Mouse (Mus musculus): Measurements from ENCODE around the gene Fggy.

Gene Fggy

DNA sequence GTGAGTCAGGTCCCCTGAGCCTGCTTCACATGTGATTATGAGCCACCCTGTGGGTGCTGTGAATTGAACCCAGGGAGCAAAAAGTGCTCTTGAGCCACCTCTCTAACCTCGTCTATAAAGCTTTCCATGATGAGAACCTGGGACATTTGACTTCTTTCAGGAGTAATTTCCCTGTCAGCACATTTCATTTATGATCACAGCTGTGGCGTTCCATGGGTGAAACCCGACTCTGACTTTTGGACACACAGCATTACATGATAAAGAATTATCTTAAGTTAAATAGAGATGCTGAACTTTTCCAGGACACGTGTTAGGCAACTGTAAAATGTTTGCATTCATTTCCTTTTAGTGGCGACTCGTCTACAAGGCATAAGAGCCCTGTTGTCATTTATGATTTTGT lies 39.9 kb downstream of the Fggy start:
- DNase-seq = no peak

DNA sequence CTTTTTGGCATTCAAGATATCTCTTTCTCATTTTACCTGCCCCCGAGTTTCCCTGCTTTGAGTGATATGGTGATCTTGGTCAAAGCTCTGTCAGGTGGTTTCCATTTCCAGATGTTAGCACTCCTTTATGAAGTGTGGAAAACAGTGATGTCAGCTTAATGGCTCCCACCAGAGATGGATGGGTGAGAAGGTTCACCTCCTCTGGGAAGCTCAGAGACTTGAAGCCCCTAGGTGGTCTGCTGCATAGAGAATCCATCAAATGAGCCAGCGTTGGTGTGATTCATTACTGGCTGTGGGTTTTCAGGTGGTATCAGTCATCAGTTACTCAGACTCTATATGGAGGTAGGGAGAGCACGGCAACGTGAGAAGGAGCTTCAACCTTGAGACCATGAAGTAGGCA lies 44.5 kb downstream of the Fggy start:
- no peak for DNase-seq

DNA sequence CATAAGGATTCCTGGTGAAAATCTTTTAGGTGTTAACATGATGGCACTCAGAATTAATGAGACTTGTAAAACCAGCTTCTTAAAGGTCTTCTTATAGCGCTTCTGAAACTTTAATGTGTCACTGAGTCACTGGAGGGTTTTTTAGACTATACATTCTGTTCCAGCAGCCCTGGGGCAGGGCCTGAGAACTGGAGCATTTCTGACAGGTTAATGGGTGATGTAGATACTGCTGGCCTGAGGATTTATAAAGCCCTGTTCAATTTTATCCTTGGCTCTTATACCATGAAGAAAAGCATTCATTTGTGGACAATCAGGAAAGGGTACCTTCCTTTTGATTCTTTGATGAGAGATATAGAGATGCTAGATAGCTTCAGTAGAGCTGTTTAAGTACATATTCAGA lies 45.9 kb downstream of the Fggy start:
- no peak for DNase-seq

DNA sequence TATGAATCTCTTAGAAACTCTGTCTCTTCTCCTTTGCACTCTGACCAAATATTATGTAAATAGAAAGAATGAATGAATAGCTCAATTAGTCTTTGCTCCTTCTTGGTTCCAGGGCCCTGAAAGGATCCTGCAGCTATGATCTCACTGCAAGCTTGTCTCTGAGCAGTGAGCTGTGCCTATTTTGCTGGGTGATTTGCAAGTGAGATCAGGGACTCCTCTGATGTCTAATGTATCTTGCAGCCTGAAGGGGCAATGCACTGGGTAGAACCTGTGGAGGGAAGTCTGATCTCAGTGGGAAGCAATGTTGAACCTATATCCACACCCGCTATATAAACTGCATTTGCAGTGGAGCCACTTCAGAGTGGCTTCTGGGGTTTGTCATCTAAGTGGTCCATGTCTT lies 53.4 kb downstream of the Fggy start:
- no peak for DNase-seq

DNA sequence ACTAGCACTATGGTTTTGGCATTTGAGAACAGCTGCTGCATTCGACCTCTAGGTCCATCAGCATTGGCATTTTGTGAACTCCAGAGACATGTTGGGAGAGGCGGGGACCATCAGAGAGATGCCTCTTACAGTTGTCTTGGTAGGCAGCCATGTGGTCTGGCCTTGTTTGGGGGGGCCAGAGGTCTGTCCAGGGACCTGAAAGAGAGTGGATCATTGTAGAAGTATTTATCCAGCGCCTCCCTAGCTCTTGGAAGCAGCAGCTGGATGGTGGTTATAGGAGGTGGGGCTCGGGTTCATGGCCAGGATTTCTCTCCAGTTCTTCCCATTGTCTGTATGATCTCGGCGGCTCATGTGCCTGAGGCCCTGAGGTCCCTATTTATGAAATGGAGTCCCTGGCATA lies 54.1 kb downstream of the Fggy start:
- DNase-seq = no peak

DNA sequence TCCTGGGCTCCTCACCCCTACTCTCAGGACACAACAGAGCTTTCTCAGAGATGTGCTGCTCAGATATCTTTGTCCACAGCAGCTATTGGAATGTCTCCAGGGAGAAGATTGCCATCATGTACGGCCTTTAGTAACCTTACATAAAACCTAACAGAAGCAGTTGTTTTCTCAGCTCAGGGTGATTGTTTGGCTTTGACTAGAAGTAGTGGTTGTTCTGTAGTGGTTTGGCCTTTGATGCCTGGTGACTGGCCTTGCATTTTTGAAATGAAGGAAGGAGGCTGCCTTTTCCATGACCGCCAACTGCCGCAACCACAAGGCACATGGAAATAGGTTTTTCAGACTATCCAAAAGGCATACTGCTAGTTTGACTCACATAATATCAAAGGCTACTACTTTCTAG lies 63.7 kb downstream of the Fggy start:
- no peak for DNase-seq

DNA sequence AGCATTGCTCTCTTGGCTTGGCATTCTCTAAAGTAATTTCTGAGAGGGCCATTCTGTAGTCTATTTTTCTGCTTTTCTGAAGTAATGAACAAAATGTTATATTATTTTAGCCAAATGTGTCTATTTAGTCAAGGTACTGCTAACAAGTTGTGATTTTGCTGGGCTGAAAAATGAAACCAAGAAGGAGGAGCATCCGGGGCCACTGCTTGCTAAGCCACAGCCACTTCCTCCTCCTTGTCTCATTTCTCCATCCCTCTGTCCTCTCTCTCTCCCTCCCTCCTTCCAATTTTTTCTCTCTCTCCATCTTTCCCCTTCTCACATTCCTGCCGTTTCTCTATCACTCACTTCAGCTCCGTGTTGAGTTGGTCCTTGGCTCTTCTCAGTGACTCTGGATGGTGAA lies 67.4 kb downstream of the Fggy start:
- no peak for DNase-seq

DNA sequence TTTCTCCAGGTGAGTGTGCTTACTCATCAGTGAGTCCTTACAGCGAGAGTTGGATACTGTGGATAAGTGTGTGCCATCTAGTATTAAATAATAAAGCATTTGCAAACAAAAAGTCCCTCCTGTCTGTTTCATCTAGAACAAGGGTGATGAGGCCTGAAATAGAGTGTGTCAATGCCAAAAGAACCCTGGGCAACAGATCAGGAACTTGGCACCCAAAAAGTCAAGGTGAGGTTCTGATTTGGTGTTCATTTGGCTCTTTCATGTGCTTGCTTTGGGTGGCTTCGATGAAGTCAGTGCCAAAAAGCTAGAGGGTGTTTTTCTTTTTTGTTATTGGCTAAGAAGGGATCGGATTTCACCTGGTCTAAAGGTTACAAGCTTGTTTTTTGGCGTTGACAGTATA lies 68.3 kb downstream of the Fggy start:
- DNase-seq = no peak

DNA sequence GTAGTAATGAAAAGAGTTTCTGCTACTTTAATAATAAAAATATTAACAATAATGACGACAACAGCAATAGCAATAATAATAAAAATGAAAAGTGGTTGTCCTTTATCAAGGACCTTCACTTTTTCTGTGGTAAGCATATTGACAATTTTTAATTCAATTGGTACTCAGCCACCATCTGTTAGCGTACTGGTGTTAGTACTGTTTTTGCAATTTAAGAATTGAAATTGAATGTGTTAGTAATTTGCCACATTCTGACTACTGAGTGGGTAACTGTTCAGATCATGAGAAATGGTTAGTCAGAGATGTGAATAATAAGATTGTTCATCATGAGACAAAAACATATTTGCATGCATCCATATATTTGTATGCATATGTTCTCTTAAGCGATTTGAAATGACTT lies 68.9 kb downstream of the Fggy start:
- no peak for DNase-seq

DNA sequence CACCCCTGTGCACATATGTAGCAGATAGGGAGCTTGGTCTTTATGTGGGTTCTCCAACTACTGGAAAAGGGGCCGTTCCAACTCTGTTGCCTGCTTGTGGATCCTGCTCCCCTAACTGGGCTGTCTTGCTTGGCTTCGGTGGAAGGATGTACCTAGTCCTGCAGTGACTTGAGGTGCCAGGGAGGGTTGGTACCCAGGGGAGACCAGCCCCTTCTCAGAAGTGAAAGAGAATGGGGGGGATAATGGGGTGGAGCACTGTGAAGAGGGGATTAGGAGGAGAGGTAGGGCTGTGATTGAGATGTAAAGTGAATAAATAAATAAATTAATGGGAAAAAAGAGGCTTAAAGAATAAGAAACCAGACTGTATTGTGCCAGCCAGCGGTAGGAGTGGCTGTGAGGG lies 77.6 kb downstream of the Fggy start:
- DNase-seq = no peak

DNA sequence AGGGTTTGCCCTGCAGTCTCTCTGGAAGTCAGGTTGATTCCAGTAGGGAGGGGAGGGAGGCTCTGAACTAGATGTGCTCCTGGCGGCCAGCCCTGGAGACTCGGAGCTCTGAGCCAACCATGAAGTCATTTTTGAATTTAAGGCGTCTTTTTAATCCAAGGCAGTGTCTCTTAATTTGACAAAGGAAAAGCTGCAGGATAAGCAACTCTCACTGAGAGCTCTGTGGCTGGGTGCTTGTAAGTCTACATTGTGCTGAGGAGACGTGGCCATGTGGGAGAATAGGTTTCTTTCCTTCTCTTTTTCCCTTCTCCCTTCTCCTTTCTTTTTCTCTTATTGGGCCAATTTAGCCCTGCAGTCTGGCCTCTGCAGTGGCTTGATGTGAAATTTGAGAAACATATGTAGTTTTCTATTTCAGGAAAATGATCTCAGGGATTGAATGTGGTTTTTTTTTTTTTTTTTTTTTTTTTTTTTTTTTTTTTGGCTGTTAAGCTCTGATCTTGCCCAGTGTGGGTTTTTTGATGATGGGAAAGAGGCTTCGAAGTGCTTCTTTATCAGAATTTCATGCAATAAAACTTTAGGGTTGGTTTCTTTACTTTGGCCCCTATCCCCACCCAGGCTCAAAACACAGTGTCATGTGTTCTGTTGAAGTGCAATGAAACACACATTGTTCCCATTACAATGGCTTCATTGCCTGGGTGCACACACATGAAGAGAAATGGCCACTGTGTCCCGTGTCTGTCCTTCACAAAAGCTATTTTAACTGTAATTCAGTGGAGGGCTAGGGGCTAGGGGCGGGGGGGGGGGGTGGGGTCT lies 79.8 kb downstream of the Fggy start:
- peak; percentile 20 to 37 for DNase-seq

DNA sequence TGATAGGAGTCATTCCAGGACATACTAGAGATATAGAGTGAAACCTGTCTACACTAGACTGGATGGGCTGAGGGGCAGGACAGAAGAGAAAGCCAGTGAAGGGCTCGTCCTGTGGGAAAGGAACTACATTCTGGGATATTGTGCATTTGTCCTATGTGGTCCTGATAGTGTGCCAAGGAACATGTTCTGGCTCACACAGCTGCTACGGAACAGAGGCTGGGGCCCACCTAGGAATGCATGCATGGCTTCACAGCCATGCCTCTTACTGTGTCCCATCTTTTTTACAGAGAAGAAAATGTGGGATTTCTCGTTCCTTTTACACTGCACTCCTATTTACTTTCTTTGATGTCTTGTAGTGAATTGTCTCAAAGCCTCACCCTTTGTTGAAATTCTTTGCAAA lies 80.8 kb downstream of the Fggy start:
- no peak for DNase-seq

DNA sequence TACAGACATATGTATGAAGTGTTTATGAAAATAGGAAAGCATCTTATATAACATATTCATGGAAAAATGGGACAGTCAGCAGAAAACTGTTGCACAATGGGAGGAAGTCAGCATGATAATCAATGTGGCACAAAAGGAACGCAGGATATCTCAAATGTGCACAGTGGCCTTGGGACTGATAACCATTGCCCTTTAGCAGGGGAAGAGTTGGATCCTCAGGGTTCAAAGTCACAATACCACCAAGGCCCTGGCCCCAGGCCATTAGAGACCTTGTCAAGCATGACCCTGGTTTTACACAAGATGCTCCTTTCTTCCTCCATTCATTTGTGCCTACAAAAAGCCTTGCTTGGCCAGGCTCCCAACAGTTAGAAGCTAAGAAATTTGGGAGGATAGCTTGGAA lies 83.5 kb downstream of the Fggy start:
- peak; percentile 30 to 58 for DNase-seq

DNA sequence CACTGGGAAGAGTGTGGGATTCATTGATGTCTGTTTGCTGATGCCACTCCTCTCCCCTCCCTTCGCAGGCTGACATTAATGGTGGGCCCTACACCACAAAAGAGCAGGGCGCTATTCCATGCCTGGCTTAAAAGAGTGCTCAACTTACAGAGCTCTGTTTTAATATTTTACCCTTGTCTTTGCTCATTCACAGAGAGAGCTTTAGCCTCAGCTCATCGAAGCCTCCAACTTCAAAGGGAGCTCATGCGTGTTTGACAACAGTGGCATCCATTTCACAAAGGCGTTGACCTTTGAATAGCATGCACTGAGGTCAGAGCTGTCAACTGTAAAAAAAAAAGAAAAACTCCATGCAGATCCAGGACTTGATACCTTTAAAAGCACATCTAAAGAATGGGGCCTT lies 86.7 kb downstream of the Fggy start:
- DNase-seq = no peak

DNA sequence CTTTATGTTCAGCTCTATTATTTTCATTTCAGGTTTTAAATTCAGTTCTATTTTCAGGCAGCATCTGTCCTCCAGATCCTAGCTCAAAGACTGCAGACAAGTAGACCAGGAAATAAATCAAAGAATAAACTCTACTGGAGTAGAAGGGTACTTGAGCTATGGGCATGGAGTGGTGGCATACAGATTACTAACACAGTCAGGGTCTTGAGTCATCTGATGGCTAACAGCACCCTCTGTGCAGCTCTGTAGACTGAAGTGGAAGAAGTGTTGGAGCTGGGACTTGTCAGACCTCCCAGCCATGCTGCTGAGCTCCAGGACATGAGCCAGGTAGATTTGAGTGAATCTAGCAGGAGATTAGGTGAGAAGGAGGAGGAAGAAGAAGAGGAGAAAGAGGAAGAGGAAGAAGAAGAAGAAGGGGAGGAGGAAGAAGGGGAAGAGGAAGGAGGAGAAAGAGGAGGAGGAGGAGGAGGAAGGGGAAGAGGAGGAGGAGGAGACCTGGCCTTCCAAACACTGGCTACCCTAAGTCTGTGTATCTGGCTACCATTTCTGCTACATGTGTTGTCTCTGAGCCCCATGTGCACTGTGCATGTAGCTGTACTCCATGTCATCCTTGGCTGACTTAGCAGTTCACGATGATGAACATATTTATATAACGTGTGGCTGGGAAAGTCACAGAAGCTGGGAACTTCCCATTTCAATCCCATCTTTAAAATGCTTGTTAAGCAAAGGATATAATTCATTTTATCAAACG lies 91.7 kb downstream of the Fggy start:
- DNase-seq = no peak

DNA sequence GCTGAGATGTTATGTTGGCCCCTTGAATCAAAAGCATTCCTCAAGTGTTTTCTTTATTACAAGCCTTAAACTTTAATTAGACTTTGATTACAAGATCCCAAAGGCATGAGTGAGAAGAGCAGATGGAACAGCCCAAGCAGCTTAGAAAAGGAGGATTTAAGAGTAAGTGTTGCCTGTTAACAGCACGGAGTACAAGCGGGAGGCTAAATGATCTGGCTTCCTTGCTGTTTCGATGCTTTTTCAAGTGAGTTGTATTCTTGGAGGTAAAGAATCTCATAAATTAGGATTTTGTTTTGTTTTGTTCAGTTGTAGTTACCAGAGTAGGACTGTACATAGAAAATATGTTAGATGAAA lies 92.2 kb downstream of the Fggy start:
- DNase-seq = no peak

DNA sequence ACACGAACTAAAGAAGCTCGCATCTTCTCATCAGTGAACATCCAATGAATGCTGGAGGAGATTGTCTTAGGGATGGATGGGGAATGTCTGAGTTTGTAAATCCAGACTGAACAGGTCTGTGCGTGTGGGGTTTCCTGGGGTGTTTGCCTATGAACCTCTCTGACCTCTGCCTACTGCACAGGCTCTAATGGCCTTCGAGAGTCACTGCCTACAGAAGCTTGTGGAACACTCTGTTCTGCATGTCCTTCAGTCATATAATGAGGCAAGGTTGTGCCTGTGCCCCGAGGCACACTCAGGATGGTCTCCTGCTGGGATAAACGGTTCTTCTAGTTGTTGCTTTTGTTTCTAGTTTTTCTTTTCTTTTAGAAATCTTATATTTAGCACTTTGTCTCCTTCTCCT lies 92.7 kb downstream of the Fggy start:
- no peak for DNase-seq

DNA sequence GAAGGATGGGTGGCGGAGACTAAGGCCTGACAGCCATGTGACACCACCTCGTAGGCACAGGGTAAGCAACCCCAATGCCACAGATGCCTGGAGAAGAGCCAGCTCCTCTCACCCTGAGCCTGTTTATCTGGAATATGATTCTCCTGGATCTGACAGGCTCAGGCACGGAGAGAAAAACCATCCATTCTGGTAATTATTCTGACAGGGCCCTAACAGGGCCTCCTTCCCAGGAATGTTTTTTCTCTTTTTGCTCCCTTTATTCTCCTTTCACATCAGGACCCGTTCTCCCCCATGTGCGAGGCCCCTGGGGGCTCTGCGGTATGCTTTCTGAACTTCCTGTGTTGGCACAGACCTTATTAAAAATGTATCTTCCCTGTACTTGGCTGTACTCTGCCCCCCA lies 94.7 kb downstream of the Fggy start:
- DNase-seq = no peak

DNA sequence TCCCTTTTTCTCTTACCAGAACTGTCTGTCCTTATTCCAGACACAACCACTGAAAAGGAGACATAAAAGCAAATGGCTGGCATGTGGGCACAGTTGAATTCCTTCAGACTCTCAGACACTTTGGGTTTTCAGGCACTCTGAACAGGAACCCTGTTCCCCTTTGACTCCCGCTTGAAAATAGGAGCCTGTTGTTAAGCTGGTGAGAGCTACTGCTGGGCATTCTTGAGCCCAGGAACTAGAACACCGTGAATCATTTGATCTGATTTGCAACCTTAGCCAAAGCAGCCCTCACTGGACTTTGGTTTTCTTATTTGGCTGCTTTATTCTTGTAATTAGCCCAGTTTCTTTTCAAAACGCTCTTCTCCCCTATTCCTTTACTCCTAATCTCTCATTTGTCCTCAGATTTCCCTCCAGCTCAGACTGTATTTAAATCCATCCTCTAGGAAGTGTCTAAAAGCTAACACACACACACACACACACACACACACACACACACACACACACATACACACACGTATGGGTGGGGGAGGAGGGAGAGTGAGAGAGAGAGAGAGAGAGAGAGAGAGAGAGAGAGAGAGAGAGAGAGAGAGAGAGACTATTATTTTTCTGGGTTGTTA lies 96.1 kb downstream of the Fggy start:
- no peak for DNase-seq

DNA sequence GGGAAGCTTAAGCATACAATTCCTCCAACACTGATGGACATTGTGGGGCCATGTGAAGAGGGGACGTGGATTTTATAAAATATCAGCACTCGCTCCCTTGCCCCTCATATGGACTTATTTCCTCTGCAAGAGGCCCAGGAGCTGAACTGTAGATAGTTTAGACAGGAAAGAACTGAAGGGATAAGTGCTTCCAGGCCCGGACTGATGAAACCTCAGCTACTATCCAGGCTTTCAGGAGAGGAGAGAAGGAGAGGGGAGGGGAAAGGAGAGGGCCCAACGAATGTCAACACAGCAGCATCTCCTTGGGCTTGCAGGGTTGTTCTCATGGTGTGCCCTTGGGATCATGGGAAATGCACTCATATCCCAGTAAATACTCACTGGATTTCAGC lies 96.6 kb downstream of the Fggy start:
- no peak for DNase-seq

DNA sequence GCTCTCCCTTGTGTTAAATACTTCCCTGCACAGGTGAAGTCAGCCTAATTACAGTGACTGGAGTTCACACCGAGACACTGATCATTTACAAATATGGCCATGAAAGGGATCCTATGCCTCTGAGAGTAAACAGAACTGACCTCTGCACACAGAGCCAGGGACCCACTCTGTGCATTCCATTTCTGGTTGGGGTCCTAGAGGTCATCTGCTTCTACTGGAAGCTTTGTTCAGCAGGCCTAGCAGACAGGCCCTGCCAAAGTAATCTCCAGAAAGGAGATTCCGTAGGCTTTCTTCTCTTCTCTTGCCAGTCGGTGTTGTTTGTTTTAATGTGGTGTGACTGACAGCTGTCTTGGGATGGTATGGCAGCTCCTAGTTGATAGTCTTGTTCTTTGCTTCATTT lies 101.7 kb downstream of the Fggy start:
- no peak for DNase-seq

DNA sequence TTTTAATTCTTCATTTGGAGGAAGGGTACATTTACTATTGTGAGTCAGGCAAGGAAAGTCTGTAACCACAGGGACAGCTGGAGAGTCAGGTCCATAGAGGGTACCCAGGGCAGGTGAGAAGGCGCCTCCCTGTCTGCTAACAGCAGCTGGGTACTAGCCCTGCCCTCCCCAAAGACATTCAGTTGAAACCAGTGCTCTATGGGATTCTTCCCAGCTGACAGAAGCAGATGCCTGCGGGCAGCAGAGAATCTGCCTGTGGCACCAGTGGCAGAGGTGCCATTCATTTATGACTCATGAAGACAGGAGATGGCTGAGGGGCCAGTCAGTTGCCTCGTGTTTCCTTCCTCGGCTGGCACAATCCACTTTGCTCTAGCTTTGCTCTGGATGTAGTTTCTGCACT lies 106.3 kb downstream of the Fggy start:
- DNase-seq = no peak

DNA sequence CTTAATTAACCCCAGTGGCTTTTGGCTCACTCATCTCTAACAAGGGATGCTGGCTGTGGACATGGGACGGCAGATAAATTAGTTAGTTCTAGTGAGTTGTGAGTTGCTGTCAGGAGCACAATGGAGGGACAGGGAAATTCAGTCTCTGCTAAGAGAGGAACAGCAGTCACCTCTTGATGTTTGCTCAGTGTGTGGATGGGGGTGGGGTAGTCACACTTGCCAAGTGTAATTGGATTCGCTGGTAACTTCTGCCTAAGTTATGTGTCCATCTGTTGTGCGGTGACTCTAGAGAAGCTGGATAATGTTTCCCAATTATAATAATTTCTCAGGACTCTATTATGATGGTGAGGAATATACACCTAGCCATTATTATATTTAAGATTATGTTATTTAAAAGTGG lies 107.0 kb downstream of the Fggy start:
- no peak for DNase-seq

DNA sequence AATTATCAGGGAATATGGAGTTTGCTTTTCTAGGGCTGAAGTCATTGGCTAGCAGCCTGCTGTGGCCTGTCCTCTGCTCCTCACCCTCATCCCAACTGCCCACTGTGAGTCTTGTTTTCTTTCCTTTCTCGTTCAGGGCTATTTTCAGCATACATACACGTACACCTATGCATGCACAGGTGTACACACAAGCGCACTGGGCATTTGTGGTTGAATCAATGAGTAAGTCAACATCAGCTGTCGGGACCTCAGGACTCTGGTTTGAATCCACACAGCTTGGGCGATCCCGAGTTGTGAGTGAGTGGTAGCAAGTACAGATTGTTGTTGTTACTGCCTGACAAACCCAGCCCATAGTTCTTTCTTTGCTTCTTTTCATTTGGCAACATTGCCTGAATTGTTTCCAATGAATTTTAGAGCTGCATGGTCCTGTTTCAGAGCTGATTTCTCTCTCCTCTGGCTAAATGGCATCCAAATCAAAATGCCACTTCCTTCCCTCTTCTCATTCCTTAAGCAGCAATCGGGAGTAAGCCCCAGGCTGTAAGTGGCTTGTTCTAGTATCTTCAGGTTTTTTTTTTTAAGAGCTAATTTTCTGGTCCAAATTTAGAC lies 109.1 kb downstream of the Fggy start:
- DNase-seq = no peak
